Mouse (Mus musculus) heart, embryonic 10.5 days (tissue): Measurements from ENCODE around the gene Usp19. TPM values are rescaled to one million over a fixed set of nuclear protein-coding genes. Genes with fewer than 3 reads are reported as not detected.
A peak's percentile ranks its signal among the peaks of the same experiment; 100 is the strongest.

ENCODE experiments used
- DNase-seq: peaks from one replicate; pipeline ENCODE4 v3.0.0-alpha.2; 2017; ENCODE audit warnings: low spot score
- H3K27ac ChIP-seq: fragments of 300-500 bp; sonication (generic); 2 replicates; pipeline ENCODE4 v1.5.1; 2016; ENCODE audit warnings: mild to moderate bottlenecking
- H3K27me3 ChIP-seq: fragments of 300-500 bp; sonication (generic); 2 replicates; pipeline ENCODE4 v1.6.1; 2016; ENCODE audit warnings: mild to moderate bottlenecking; ENCODE audit not compliant: poor library complexity, insufficient read depth, severe bottlenecking
- H3K36me3 ChIP-seq: fragments of 300-500 bp; sonication (generic); 2 replicates; pipeline ENCODE4 v1.6.1; 2016; ENCODE audit warnings: mild to moderate bottlenecking, moderate library complexity
- H3K4me1 ChIP-seq: fragments of 300-500 bp; sonication (generic); 2 replicates; pipeline ENCODE4 v1.6.1; 2016; ENCODE audit warnings: mild to moderate bottlenecking
- H3K4me3 ChIP-seq: fragments of 300-500 bp; sonication (generic); 2 replicates; pipeline ENCODE4 v1.5.1; 2016; ENCODE audit warnings: mild to moderate bottlenecking, moderate library complexity
- H3K9me3 ChIP-seq: fragments of 300-500 bp; sonication (generic); 2 replicates; pipeline ENCODE4 v1.6.1; 2016; ENCODE audit warnings: mild to moderate bottlenecking, moderate library complexity
- WGBS: fragments of 180-500 bp; shearing (Covaris S2); methylation state at CpG from one replicate; pipeline ENCODE4 v1.1.7; 2016; 5-methylcytosine and 5-hydroxymethylcytosine counted together
- polyA plus RNA-seq: library from polyadenylated mRNA; unstranded; fragments of >200 nt; fragmentation: Nextera tagmentation; extraction: Ambion mirVana; gene quantifications from 2 replicates; pipeline ENCODE4 v1.2.1, GENCODE M21; 2016

The Usp19 gene
- polyA plus RNA-seq, 1 experiment from 2014 or later = 78.6 TPM

GRCm38 (mm10) chr9:108478638-108479156 lies 11.7 kb upstream of the Usp19 start:
- Histone ChIP-seq H3K27ac (peak overlapping the region; percentile 94), H3K9me3 (no peaks in the 10 kb centered on the region), H3K36me3 (peaks cover 27% of the 10 kb centered on the region), H3K4me3 (peak overlapping the region; percentile 67), H3K27me3 (no peaks in the 10 kb centered on the region), H3K4me1 (peaks cover 35% of the 10 kb centered on the region)
- WGBS = under 1% methylated on average over 20 of the region's 20 CpGs
- peak; percentile 93 for DNase-seq

GRCm38 (mm10) chr9:108479241-108479640 lies 11.2 kb upstream of the Usp19 start:
- peak overlapping the region; percentile 67 for H3K4me3 ChIP-seq
- peaks cover 33% of the 10 kb centered on the region for H3K36me3 ChIP-seq
- WGBS = 38% methylated on average over 11 of the region's 11 CpGs
- H3K27ac ChIP-seq = peak overlapping the region; percentile 94
- peaks cover 35% of the 10 kb centered on the region for H3K4me1 ChIP-seq
- no peaks in the 10 kb centered on the region for H3K9me3 ChIP-seq
- DNase-seq = no peak
- H3K27me3 ChIP-seq = no peaks in the 10 kb centered on the region

GRCm38 (mm10) chr9:108479721-108480351 lies 10.6 kb upstream of the Usp19 start, which contains the start of gene Lamb2:
TSS of gene Lamb2 (plus strand) at chr9:108479736.
- Histone ChIP-seq H3K27ac (peak within 1 kb of the TSS; percentile 94), H3K4me3 (peak within 1 kb of the TSS; percentile 67), H3K4me1 (peaks cover 35% of the 10 kb centered on the region), H3K36me3 (peaks cover 39% of the 10 kb centered on the region), H3K27me3 (no peaks in the 10 kb centered on the region), H3K9me3 (no peaks in the 10 kb centered on the region)
- 10% methylated on average over 10 of the region's 10 CpGs for WGBS
- no peak for DNase-seq

- no peaks in the 10 kb centered on the region for H3K9me3 ChIP-seq
- peak overlapping the region; percentile 94 for H3K27ac ChIP-seq
- H3K27me3 ChIP-seq = no peaks in the 10 kb centered on the region
- DNase-seq = no peak
- peak overlapping the region; percentile 67 for H3K4me3 ChIP-seq
- H3K4me1 ChIP-seq = peaks cover 35% of the 10 kb centered on the region
- peaks cover 50% of the 10 kb centered on the region for H3K36me3 ChIP-seq
- 85% methylated on average over 28 of the region's 28 CpGs for WGBS
These were observed 9.4 kb upstream of the Usp19 start for GRCm38 (mm10) chr9:108480813-108481519.

GRCm38 (mm10) chr9:108481520-108482210 lies 8.7 kb upstream of the Usp19 start:
- 82% methylated on average over 19 of the region's 19 CpGs for WGBS
- Histone ChIP-seq H3K4me3 (peak overlapping the region; percentile 67; the same call in 1 of the 2 replicates), H3K27me3 (no peaks in the 10 kb centered on the region), H3K4me1 (peaks cover 35% of the 10 kb centered on the region), H3K9me3 (no peaks in the 10 kb centered on the region), H3K36me3 (peaks cover 57% of the 10 kb centered on the region), H3K27ac (peak overlapping the region; percentile 70)
- DNase-seq = no peak

- H3K27ac ChIP-seq = no peak overlapping the region
- peaks cover 73% of the 10 kb centered on the region for H3K36me3 ChIP-seq
- DNase-seq = no peak
- peaks cover 35% of the 10 kb centered on the region for H3K4me1 ChIP-seq
- H3K4me3 ChIP-seq = no peak overlapping the region
- WGBS = 92% methylated on average over 18 of the region's 18 CpGs
- no peaks in the 10 kb centered on the region for H3K9me3 ChIP-seq
- no peaks in the 10 kb centered on the region for H3K27me3 ChIP-seq
These were observed 7.2 kb upstream of the Usp19 start for GRCm38 (mm10) chr9:108483051-108483790.

GRCm38 (mm10) chr9:108484021-108484420 lies 6.4 kb upstream of the Usp19 start:
- Histone ChIP-seq H3K27me3 (no peaks in the 10 kb centered on the region), H3K9me3 (no peaks in the 10 kb centered on the region), H3K4me1 (peaks cover 31% of the 10 kb centered on the region), H3K36me3 (peaks cover 81% of the 10 kb centered on the region), H3K4me3 (no peak overlapping the region), H3K27ac (no peak overlapping the region)
- 92% methylated on average over 15 of the region's 15 CpGs for WGBS
- DNase-seq = no peak

- H3K9me3 ChIP-seq = no peaks in the 10 kb centered on the region
- WGBS = 89% methylated on average over 19 of the region's 19 CpGs
- peaks cover 92% of the 10 kb centered on the region for H3K36me3 ChIP-seq
- peaks cover 31% of the 10 kb centered on the region for H3K4me1 ChIP-seq
- H3K4me3 ChIP-seq = no peak overlapping the region
- DNase-seq = no peak
- no peaks in the 10 kb centered on the region for H3K27me3 ChIP-seq
- no peak overlapping the region for H3K27ac ChIP-seq
These were observed 5.0 kb upstream of the Usp19 start for GRCm38 (mm10) chr9:108485301-108485875.

- H3K36me3 ChIP-seq = peaks cover 85% of the 10 kb centered on the region
- H3K27ac ChIP-seq = no peak overlapping the region
- no peak overlapping the region for H3K4me3 ChIP-seq
- peaks cover 24% of the 10 kb centered on the region for H3K4me1 ChIP-seq
- no peak for DNase-seq
- no peaks in the 10 kb centered on the region for H3K27me3 ChIP-seq
- WGBS = 86% methylated on average over 8 of the region's 8 CpGs
- no peaks in the 10 kb centered on the region for H3K9me3 ChIP-seq
These were observed 3.4 kb upstream of the Usp19 start for GRCm38 (mm10) chr9:108486973-108487530.

GRCm38 (mm10) chr9:108488403-108488802 lies 2.0 kb upstream of the Usp19 start:
- Histone ChIP-seq H3K36me3 (peaks cover 85% of the 10 kb centered on the region), H3K27me3 (no peaks in the 10 kb centered on the region), H3K27ac (no peak overlapping the region), H3K4me3 (no peak overlapping the region), H3K9me3 (no peaks in the 10 kb centered on the region), H3K4me1 (peaks cover 29% of the 10 kb centered on the region)
- no peak for DNase-seq
- WGBS = 89% methylated on average over 17 of the region's 17 CpGs

- H3K4me3 ChIP-seq = no peak overlapping the region
- DNase-seq = no peak
- H3K36me3 ChIP-seq = peaks cover 85% of the 10 kb centered on the region
- peak overlapping the region; percentile 97; the same call in 1 of the 2 replicates for H3K27ac ChIP-seq
- H3K9me3 ChIP-seq = no peaks in the 10 kb centered on the region
- H3K27me3 ChIP-seq = no peaks in the 10 kb centered on the region
- peaks cover 29% of the 10 kb centered on the region for H3K4me1 ChIP-seq
- 93% methylated on average over 20 of the region's 20 CpGs for WGBS
These were observed 1.2 kb upstream of the Usp19 start for GRCm38 (mm10) chr9:108489215-108489614.
